ENCODE assay signal across 8 mouse cellular contexts in genomic region chr6:146824727-146825486, GRCm38 (mm10). TPM values are rescaled to one million over a fixed set of nuclear protein-coding genes. Genes with fewer than 3 reads are reported as not detected.
DNase-seq lines count a peak whose midpoint lies in the region; ATAC-seq and TF ChIP-seq lines count a peak whose summit lies in the region.
"Had no signal": no experiment of that assay in that cellular context is flagged by ENCODE, and none has a peak within 500 bp of the region (broad histone marks: within the 10 kb centered on the region; RNA-seq: fewer than 3 reads in every experiment).

No protein-coding gene starts in this region.

- no peak overlapping the region for H3K4me2 ChIP-seq in forebrain, embryonic 16.5 days (ENCODE audit: low read length)
- H3K4me2 ChIP-seq in hindbrain, postnatal 0 days (ENCODE audit: low read depth, low read length) = no peak overlapping the region
- no peak overlapping the region for H3K4me2 ChIP-seq in midbrain, embryonic 11.5 days
- H3K4me2 ChIP-seq: limb, embryonic 15.5 days had no signal

- H3K27me3 ChIP-seq in forebrain, embryonic 16.5 days (replicated peaks; ENCODE audit: control insufficient read depth, insufficient read depth, low read length) = no peaks in the 10 kb centered on the region
- no peaks in the 10 kb centered on the region for H3K27me3 ChIP-seq in hindbrain, postnatal 0 days (ENCODE audit: insufficient read depth, low read length)
- H3K27me3 ChIP-seq in midbrain, embryonic 11.5 days (ENCODE audit: control insufficient read depth, insufficient read depth, low read length) = no peaks in the 10 kb centered on the region
- H3K27me3 ChIP-seq: limb, embryonic 15.5 days had no signal

- no peaks in the 10 kb centered on the region for H3K9me3 ChIP-seq in forebrain, embryonic 16.5 days (ENCODE audit: control insufficient read depth, low read length)
- H3K9me3 ChIP-seq in hindbrain, postnatal 0 days (ENCODE audit: low read length) = no peaks in the 10 kb centered on the region
- H3K9me3 ChIP-seq in midbrain, embryonic 11.5 days (ENCODE audit: control insufficient read depth, low read length) = no peaks in the 10 kb centered on the region
- H3K9me3 ChIP-seq: limb, embryonic 15.5 days had no signal

- H3K4me1 ChIP-seq in forebrain, embryonic 16.5 days (replicated peaks; ENCODE audit: control insufficient read depth, insufficient read depth, low read length) = no peaks in the 10 kb centered on the region
- no peaks in the 10 kb centered on the region for H3K4me1 ChIP-seq in hindbrain, postnatal 0 days (ENCODE audit: insufficient read depth, low read length)
- no peaks in the 10 kb centered on the region for H3K4me1 ChIP-seq in midbrain, embryonic 11.5 days (ENCODE audit: control insufficient read depth, insufficient read depth, low read length)
- H3K4me1 ChIP-seq: limb, embryonic 15.5 days had no signal

- TF ChIP-seq CTCF in hindbrain, postnatal 0 days (IDR thresholded peaks at IDR 0.05; ENCODE audit: low read depth) = peak; percentile 98

- no peaks in the 10 kb centered on the region for H3K36me3 ChIP-seq in forebrain, embryonic 16.5 days (ENCODE audit: control insufficient read depth, insufficient read depth)
- no peaks in the 10 kb centered on the region for H3K36me3 ChIP-seq in hindbrain, postnatal 0 days (ENCODE audit: insufficient read depth, low read length)
- H3K36me3 ChIP-seq in midbrain, embryonic 11.5 days (ENCODE audit: control insufficient read depth, insufficient read depth, low read length) = no peaks in the 10 kb centered on the region

- no peak overlapping the region for H3K4me3 ChIP-seq in forebrain, embryonic 16.5 days (replicated peaks; ENCODE audit: low read length)
- H3K4me3 ChIP-seq in hindbrain, postnatal 0 days (ENCODE audit: low read length) = no peak overlapping the region
- H3K4me3 ChIP-seq in midbrain, embryonic 11.5 days (ENCODE audit: low read depth, low read length) = no peak overlapping the region
- H3K4me3 ChIP-seq: limb, embryonic 15.5 days had no signal

- ATAC-seq in forebrain, embryonic 16.5 days = peak; percentile 74
- ATAC-seq in hindbrain, postnatal 0 days = peak; percentile 78
- peak; percentile 69 for ATAC-seq in midbrain, embryonic 11.5 days (ENCODE audit: low FRiP score)

- no peak overlapping the region for H3K9ac ChIP-seq in forebrain, embryonic 16.5 days (replicated peaks; ENCODE audit: low read depth, low read length)
- no peak overlapping the region for H3K9ac ChIP-seq in hindbrain, postnatal 0 days (replicated peaks; ENCODE audit: low read length)
- H3K9ac ChIP-seq in midbrain, embryonic 11.5 days (ENCODE audit: low read length) = no peak overlapping the region
- H3K9ac ChIP-seq: limb, embryonic 15.5 days had no signal

- WGBS in forebrain, embryonic 16.5 days = 37% methylated on average over 16 of the region's 16 CpGs
- WGBS in hindbrain, postnatal 0 days = 41% methylated on average over 16 of the region's 16 CpGs
- WGBS in midbrain, embryonic 11.5 days = 43% methylated on average over 16 of the region's 16 CpGs

- peak; percentile 24 for DNase-seq in T-cell, adult 2 months (ENCODE audit: low spot score)
- peak; percentile 13 for DNase-seq in cerebellum, adult 11-12 months
- peak; percentile 78 for DNase-seq in hindbrain, postnatal 0 days (ENCODE audit: low spot score)
- DNase-seq in left cerebral cortex, adult 18-20 months (ENCODE audit: low spot score in 2 of 2) = peak; percentile 66 to 72
- DNase-seq in midbrain, embryonic 11.5 days (ENCODE audit: low spot score, missing footprints) = peak; percentile 93
- DNase-seq in right cerebral cortex, postnatal 4 days = peak; percentile 77

- H3K27ac ChIP-seq in forebrain, embryonic 16.5 days (ENCODE audit: low read length) = no peak overlapping the region
- no peak overlapping the region for H3K27ac ChIP-seq in hindbrain, postnatal 0 days
- H3K27ac ChIP-seq in midbrain, embryonic 11.5 days (ENCODE audit: low read depth, low read length) = no peak overlapping the region
- H3K27ac ChIP-seq: limb, embryonic 15.5 days had no signal

RNA-seq across cellular contexts. Expression of gene Smco2, which starts 25.0 kb away (rescaled TPM):
- not detected in 2 replicates for polyA plus RNA-seq in forebrain, embryonic 16.5 days (2015; fragmentation: Nextera tagmentation; extraction: Ambion mirVana)
- total RNA-seq in hindbrain, postnatal 0 days (2014; rRNA removed) = not detected in 2 replicates
- polyA plus RNA-seq in hindbrain, postnatal 0 days (2015; fragmentation: Nextera tagmentation; extraction: Ambion mirVana) = not detected in 2 replicates
- not detected for total RNA-seq in left cerebral cortex, adult 18-20 months (2021)
- not detected in 2 replicates for polyA plus RNA-seq in midbrain, embryonic 11.5 days (2014; fragmentation: Nextera tagmentation; extraction: Ambion mirVana)
- polyA plus RNA-seq: limb, embryonic 15.5 days had no signal

RNA-seq across cellular contexts. Expression of gene Arntl2, which starts 29.1 kb away (rescaled TPM):
- polyA plus RNA-seq in forebrain, embryonic 16.5 days (2015; fragmentation: Nextera tagmentation; extraction: Ambion mirVana) = 3.1 and 5.1 TPM in 2 replicates
- total RNA-seq in hindbrain, postnatal 0 days (2014; rRNA removed) = 2.0 and 3.9 TPM in 2 replicates
- polyA plus RNA-seq in hindbrain, postnatal 0 days (2015; fragmentation: Nextera tagmentation; extraction: Ambion mirVana) = 3.8 and 4.1 TPM in 2 replicates
- 10 to 100 TPM in 1 of 2 experiments, 1 to 10 TPM in 1; 5.9 to 10.2 TPM for total RNA-seq in left cerebral cortex, adult 18-20 months (2021)
- 1.4 and 1.5 TPM in 2 replicates for polyA plus RNA-seq in midbrain, embryonic 11.5 days (2014; fragmentation: Nextera tagmentation; extraction: Ambion mirVana)

Comparison
In these comparisons a context has a peak if more than half of its experiments do, and no peak if none do; other contexts are left out.
1. DNase-seq: peak in every context shown above with its lines; median percentile 93 in midbrain, embryonic 11.5 days; 78 in hindbrain, postnatal 0 days; 77 in right cerebral cortex, postnatal 4 days; 69 in left cerebral cortex, adult 18-20 months; 24 in T-cell, adult 2 months; 13 in cerebellum, adult 11-12 months.